Mouse (Mus musculus) embryo, embryonic 10 days (tissue): ENCODE results near the gene Gm32687.
"Not testable (repeated sequence)": the region's sequence is repeated elsewhere in the genome, so short reads cannot be mapped to it uniquely, and the experiment has no call there.

Experiments used
- DNase-seq: peaks from one replicate; pipeline ENCODE4 v3.0.0-alpha.2; 2015; ENCODE audit warnings: low spot score

Gm32687 gene

DNA sequence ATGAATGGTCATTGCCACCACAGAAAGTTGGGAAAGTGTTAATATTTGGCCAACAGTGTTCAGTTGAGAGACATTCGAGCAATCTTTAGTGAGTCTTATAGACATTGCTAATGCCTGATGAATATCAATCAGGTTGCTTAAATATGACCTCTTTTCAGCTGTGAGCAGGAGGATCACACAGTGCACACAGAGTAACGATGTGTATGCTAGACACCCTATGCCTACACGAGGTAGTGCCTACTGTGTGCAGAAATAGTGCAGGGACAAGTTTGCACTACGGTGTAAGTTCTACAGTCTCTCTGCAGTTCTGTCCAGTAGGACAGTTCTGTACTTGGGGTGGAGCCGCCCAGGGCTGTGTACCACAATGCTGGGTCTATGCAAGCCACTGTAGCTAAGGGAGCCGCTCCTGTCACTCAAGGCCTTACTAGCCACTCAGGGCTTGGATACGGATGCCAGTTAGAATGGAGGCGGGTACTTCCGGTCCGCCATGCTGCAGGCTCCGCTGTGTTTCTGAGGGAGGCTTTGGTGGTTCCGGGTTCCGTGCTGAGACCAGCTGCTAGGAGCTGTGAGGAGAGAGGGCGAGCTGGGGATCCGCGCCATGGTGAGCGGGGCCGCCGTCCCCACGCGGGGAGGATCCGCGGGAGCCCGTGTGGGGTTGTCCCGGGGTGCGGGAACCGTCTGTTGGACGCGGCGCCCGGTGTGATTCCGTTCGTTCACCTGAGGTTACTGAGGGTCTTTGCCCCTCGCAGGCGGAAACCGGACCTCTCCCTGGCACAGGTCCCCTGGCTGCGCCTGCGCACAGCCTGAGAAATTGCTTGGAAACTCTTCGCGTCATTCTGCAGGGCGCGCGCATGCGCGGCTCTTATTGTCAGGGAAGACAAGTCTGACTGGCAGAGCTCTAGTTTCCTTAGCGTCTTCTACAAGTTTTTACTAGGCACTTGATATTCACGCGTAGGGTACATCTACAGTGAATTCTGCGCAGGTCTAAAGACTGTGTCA lies at the start of gene Gm32687:
TSS of gene Gm32687 (plus strand) at position 526 of the 999 bp plus-strand sequence.
- DNase-seq: not testable (repeated sequence)

DNA sequence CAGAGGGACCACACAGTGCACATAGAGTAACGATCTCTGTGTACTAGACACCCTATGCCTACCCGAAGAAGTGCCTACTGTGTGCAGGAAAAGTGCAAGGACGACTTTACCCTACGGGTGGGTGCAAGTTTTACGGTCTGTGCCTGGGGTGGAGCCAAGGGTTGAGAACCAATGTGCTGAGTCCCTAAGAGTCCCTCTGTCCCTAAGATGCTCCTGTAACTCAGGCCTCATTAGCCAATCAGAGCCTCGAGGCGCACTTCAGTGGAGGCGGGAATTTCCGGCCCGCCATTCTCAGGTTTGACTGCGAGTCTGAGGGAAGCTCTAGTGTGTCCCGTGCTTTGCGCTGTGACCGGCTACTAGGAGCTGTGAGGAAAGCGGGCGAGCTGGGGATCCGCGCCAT lies 17.5 kb upstream of the Gm32687 start:
- DNase-seq: not testable (repeated sequence)

DNA sequence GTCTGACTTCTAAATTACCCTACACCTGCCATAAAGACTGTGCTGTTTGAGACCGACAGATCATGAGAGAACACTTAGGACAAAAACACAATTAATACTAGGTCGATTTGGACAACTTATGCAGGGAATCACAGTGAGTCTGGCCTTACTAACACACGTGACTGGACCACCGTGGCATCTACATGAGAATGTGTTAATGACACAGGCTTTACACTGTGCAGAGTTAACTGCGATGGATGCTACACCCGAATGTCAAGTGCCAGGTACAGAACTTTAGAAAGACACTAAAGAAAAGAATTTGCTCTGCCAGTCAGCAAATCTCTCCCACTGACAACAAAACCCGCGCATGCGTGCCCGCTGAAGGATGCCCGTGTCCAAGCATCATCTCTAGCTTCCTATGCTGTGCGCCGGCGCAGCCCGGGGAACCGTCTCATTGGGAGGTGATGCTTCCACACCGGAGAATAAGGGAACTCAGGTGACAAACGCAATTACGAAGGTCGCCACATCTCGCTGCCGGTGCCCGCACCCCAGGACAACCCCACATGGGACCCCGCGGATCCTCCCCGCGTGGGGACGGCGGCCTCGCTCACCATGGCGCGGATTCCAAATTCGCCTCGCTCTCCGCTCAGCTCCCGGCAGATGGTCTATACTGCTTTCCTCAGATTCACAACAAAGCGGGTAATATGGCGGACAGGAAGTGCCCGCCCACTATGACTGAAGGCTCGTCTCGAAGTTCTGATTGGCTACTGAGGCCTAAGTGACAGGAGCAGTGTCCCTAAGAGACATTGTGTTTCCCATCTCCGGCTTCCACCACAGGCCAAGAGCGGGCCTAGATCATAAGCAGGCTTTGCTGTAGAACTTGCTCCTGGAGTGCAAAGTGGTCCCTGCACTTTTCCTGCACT lies 66.4 kb downstream of the Gm32687 start, which contains the start of gene Zfp781:
TSS of gene Zfp781 (minus strand) at position 639 of the 902 bp plus-strand sequence.
- not testable (repeated sequence) for DNase-seq
